Mouse (Mus musculus) ES-E14 (cell line): ENCODE data around the gene Eef1akmt4.

Experiments
- CHD2 ChIP-seq: IDR thresholded peaks from 2 replicates; pipeline ENCODE4 v1.6.1; 2014; ENCODE audit warnings: mild to moderate bottlenecking, low read depth, low read length, inconsistent platforms
- HCFC1 ChIP-seq: IDR thresholded peaks from 2 replicates; pipeline ENCODE4 v1.6.1; 2012; ENCODE audit warnings: low read length, inconsistent platforms, borderline replicate concordance; ENCODE audit not compliant: insufficient read depth
- MAFK ChIP-seq: IDR thresholded peaks from 2 replicates; pipeline ENCODE4 v1.6.1; 2014; ENCODE audit warnings: mild to moderate bottlenecking, low read depth, low read length, inconsistent platforms; ENCODE audit not compliant: insufficient read depth
- ZC3H11A ChIP-seq: IDR thresholded peaks from 2 replicates; pipeline ENCODE4 v1.6.1; 2012; ENCODE audit warnings: low read depth, mild to moderate bottlenecking, inconsistent platforms, low read length, borderline replicate concordance

- TF ChIP-seq MAFK (no peak), HCFC1 (no peak), CHD2 (no peak), ZC3H11A (no peak)
These were observed 21.9 kb upstream of the Eef1akmt4 start, which contains the start of gene Vwa5b2 for GRCm38 (mm10) chr16:20589366-20589938.
